Mouse (Mus musculus): ENCODE data around the gene Cyp24a1. TPM values are rescaled to one million over a fixed set of nuclear protein-coding genes. Genes with fewer than 3 reads are reported as not detected.
A peak's percentile ranks its signal among the peaks of the same experiment; 100 is the strongest.

Cyp24a1 gene
- total RNA-seq, 2 experiments from 2014 or later, result not detected

DNA sequence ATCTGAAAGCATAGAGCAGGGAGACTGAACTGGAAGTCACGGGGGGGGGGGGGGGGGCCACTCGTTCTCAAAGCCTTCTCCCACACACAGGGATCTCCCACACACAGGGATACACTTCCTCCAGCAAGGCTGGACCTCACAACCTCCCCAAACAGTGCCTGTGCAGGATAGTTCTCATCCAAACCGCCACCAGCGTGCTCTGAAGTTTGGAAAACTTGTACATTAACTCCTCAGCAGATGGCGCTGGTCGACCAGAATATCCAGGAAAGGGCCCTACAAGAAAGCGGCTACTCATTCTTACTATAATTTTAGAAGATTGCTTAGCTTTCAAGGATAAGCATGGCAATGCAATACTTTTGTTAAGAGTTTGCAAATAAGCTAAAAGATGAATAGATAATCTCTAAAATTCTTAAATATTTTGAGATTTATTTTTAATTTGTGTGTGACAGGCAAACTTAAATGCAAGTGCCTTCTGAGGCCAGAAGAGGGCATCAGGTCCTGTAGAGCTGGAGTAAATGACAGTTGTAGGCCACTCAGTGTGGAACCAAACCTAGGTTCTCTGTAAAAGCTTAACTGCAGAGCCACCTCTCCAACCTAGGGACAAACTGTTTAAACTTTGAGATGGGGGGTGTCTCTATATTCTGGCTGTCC is 23.5 kb upstream of the Cyp24a1 start:
- DNase-seq, result peak; percentile 39
- peak; percentile 66 for TF ChIP-seq CTCF (IDR thresholded peaks at IDR 0.05)
- intact Hi-C loops (cut with DNase I), result loop anchor here (2.0 kb wide), 1 partner anchor 78 kb away; no protein-coding TSS in a partner anchor
- Histone ChIP-seq H3K4me3 (no peak overlapping the region), H3K27ac (no peak overlapping the region)

DNA sequence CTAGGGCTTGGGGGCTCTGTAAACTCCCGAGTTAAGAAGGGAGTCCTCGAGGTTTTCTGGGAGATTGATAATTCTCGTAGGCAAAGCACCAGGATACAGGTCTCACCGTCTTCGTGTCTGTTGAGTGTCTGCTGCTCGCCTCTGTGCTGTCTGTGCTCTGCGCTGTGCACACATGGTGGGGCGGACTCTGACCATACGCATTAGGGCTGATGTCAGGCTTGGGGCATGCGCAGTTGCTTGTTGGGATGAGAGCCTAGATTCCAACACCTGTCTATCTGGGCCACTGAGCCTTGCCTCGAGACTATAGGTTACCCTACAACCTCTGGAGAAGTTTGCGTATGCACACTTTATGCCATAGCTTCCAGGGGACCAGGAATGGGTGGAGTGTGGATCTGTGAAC is 16.8 kb upstream of the Cyp24a1 start:
- TF ChIP-seq CTCF (IDR thresholded peaks at IDR 0.05), result no peak
- Histone ChIP-seq H3K4me3 (no peak overlapping the region), H3K27ac (no peak overlapping the region)
- DNase-seq, result no peak
- intact Hi-C loops (cut with DNase I), result no loop called here

DNA sequence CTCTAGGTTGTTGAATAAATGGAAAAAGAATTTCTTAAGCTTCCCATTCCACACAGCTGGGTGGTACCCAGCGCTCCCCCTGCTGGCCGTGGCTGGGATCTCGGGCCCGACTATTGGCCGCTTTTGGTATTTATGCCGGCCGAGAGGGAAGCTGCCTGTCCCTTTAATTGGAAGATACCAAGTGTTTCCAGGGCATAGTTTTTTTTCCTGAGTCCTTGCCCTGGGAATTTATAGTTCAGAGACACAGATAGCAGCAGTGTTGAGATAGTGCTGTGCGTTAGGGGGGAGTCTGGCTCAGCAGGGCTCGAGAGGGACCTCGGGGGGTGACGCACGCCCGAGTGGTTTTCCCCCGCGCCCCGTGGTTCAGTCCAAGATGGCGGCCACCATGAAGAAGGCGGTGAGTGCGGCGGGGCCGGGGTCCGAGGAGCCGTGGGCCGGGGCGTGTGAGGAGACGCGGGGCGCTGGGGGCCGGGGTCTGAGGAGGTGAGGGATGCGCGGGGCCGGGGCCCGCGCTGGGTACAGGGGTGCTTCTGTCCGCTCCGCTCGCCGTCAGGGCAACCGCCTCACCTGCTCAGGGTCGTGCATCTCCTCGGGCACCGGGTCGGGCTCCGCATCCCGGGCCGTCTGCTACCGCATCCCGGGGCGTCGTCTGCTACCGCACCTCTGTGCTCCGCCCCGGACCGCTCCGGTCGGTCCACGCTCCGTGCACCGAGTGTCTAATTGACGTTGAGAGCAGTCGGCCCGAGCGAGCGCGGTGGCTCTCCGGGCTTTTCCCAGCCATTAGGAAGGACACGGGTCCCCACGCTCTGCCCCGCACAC is 14.3 kb upstream of the Cyp24a1 start:
- peak overlapping the region; percentile 80 for H3K4me3 ChIP-seq
- intact Hi-C loops (cut with DNase I), result no loop called here
- peak; percentile 93 for DNase-seq
- peak overlapping the region; percentile 100 for H3K27ac ChIP-seq
- no peak; the same call in 1 of the 2 replicates for TF ChIP-seq CTCF (IDR thresholded peaks at IDR 0.05)

DNA sequence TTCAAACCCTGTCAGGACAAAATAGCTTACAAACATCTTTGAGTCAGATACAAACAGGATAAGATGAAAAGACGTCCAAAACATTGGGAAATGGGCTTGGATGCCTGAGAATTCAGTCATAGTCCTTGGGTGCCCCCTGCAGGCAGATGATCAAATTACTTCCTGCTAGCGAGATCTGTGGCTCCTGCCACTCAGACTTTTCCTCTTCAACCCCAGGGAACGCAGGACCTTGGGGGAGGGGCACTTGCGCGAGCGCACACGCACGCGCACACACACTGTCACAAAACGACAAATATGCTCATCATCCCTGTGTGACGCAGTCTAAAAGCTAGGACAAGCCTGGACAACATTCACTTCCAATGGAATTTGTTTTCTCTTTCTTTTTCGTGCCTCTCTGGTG is 11.9 kb upstream of the Cyp24a1 start:
- H3K4me3 ChIP-seq, result peak overlapping the region; percentile 70
- peak; percentile 90 for DNase-seq
- intact Hi-C loops (cut with DNase I), result loop anchor here (1.0 to 2.0 kb wide), 3 partner anchors 20 to 154 kb away; no protein-coding TSS in a partner anchor
- TF ChIP-seq CTCF (IDR thresholded peaks at IDR 0.05), result peak; percentile 89
- no peak overlapping the region for H3K27ac ChIP-seq

DNA sequence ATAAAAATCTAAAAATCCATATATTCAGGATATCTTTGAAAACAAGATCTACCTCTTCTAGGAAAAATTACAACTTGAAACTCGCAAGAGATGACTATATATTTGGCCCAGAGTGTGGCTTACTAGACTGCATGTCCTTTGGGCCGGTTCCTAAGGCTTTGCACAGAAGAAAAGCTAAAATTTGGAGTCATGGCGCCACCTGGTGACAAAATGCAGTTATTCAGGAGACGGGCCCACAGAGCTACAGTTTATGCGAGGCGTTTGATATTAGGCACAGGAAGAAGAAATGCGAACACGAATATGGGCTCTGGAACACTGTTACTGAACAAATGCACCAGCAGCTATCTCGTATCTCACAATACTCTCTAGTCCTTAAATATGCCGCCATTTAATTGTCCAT is 10.8 kb upstream of the Cyp24a1 start:
- peak; percentile 79 for DNase-seq
- TF ChIP-seq CTCF (IDR thresholded peaks at IDR 0.05), result peak; percentile 91
- intact Hi-C loops (cut with DNase I), result loop anchor here (1.0 to 2.0 kb wide), 3 partner anchors 19 to 153 kb away; no protein-coding TSS in a partner anchor
- no peak overlapping the region for H3K27ac ChIP-seq
- H3K4me3 ChIP-seq, result no peak overlapping the region

DNA sequence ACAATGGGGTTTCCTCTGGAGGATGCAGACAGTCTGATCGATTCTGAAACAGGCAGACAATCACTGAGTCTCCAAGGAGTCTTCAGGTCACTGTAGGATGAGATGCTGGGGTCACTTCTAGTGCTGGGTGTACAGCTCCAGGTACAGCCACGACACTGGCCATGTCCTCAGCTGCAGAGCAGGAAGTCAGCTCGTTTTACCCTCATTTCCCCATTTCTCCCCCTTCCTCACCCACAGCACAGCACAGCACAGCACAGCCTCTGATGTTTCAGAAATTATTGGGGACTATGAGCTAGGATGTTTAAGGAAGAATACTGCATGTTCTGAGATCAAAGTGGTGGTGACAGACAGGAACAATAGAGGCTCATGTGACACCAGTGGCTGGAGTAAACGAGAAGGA is 7.0 kb upstream of the Cyp24a1 start:
- H3K4me3 ChIP-seq, result no peak overlapping the region
- no peak for DNase-seq
- no peak overlapping the region for H3K27ac ChIP-seq
- intact Hi-C loops (cut with DNase I), result no loop called here
- no peak for TF ChIP-seq CTCF (IDR thresholded peaks at IDR 0.05)

DNA sequence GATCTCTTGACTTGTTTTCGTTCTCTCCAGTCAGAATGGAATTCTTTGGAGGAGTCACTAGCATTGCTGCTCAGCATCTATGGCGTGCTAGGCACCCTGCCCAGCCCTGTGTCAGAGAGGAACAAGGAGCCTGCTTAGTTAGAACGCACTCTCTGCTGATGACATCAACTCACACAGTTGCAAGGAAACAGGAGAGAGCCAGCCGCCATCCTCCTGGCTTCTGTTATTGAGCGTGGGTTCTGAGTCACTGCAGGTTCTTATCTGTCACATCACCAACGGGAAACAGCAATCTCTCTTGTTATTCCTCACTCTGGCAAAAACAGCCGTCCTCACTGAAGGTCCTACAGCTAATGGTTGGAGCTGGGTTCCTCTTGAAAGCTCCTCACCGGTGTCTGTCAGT is 6.4 kb upstream of the Cyp24a1 start:
- no peak overlapping the region for H3K4me3 ChIP-seq
- DNase-seq, result no peak
- TF ChIP-seq CTCF (IDR thresholded peaks at IDR 0.05), result no peak
- intact Hi-C loops (cut with DNase I), result no loop called here
- H3K27ac ChIP-seq, result no peak overlapping the region

DNA sequence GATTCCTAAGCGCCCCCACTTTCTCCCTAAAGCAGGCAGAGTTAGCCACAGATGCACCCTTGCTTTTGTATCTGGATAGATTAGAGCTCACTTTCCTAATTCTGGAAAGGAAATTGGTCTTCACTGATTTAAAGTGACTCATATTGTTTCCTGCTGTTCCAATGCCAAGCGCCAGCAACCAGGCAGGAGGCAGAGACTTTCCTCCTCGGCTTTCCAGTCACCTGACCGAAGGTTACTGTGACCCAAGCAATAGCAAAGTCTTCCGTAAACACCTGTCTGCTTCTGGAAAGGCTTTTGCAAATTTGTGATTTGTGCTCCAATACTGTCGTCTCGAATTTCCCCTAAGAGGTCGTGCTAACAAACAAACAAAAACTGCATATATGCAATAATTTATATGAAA is 1.1 kb upstream of the Cyp24a1 start:
- Histone ChIP-seq H3K27ac (no peak overlapping the region), H3K4me3 (no peak overlapping the region)
- no peak for DNase-seq
- intact Hi-C loops (cut with DNase I), result no loop called here
- no peak for TF ChIP-seq CTCF (IDR thresholded peaks at IDR 0.05)

DNA sequence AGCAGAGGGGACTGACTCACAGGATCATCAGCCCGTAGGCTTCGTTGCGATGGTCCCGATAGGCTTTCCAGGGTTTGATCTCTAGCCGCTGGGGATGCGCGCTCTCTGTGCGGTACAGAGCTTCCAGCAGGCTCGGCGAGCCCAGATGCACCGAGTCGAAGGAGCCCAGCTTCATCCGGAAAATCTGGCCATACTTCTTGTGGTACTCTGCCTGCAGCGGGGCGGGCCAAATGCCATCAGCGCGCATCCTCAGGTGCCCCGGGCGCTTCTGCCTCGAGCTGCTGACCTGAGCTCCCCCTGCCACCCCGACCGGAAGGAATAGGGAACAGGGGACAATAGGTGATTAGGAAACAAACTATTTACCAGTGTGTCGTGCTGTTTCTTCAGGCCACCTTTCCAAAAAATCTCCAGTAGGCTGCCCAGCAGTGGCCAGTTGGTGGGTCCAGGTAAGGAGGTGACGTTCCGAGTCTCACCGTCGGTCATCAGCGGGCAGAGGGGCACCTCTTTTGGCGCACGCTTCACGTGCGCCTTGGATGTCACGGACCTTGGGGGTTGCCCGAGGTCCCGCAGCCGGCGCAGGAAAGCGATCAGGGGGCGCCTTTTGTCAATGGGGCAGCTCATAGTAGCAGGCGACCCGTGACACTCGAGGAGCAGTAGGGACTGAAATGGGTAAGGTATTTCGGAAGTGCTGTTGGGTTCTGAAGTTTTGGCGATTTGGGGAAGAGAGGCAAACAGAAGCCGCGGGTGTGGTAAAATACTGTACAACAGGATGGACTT is 603 bp downstream of the Cyp24a1 start, which contains the start of gene Pfdn4:
Gene Pfdn4 (plus strand): TSS at position 275 of the 777 bp plus-strand sequence.
- intact Hi-C loops (cut with DNase I), result no loop called here

DNA sequence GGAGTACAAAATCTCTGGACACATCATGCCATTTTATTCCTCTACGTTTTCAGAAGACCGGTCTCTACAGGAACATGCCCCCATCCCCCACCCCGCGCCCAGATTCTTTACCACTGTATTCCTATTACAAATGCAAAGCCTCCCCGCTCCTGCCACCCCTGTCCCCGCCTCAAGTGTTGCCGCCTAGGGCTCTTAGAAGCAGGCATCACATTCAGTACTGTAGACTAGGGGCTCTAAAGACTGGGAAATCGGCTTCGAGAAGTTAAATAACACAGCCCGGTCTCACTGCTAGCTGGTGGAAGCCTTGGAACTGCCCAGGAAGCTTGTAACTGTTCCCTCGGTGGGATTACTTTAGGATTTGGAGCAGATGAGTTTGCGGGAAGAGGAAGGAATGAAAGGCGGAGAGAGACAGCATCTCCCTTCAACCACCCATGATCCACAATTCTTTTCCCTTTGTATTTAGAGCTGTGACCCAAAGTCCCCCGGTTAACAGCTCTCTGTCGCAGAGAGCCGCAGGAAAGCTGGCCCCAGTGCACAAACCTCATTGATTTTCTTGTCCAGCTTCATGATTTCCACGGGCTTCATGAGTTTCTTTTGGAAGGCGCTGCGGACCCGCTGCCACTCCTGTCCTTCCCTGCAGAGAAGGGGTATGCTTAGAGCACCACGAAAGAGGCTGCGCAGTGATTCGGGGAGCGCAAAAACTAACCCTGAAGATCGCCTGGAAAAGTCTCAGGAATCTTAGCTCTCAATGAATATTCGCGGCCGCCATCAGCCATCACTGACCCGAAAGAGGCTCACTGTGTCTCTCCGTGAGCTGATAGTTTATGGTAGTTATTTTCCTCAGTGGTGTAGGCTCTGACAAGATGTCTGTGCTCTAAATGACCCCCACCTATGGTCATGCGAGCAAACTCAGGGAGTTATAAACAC is 1.9 kb downstream of the Cyp24a1 start:
- no peak for DNase-seq
- TF ChIP-seq CTCF (IDR thresholded peaks at IDR 0.05), result no peak
- no peak overlapping the region for H3K4me3 ChIP-seq
- H3K27ac ChIP-seq, result no peak overlapping the region
- intact Hi-C loops (cut with DNase I), result no loop called here

More for the DNA sequence above, 603 bp downstream of the Cyp24a1 start, which contains the start of gene Pfdn4:
- TF ChIP-seq CTCF (IDR thresholded peaks at IDR 0.05), result no peak
- DNase-seq, result no peak
- Histone ChIP-seq H3K27ac (no peak within 1 kb of the TSS), H3K4me3 (peak within 1 kb of the TSS; percentile 38)

DNA sequence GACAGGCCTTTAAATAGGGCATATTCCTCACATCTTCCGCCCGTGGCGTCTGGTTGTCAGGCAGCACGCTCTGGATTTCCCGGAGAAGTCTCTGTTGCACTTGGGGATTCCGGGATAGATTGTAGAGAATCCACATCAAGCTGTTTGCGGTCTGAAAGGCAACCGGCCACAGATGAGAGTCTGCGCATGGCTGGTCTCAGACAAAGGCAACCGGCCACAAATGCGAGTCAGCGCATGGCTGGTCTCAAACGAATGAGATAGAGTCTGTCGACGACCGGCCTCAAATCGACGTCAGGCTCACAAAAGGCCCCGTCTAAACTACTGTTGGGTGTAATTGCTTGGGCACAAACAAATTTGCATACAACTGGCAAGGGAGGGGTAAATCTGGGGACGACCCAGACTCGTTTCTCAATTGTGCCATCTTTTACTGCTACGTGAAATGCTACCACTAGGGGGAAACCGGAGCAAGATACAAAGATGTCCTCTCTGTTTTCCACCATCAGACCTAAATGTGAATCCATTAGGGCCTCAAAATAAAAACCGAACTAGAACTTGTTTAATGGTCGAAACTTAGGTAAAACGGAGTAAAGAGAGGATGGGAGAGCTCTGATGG is 8.9 kb downstream of the Cyp24a1 start:
- Histone ChIP-seq H3K27ac (no peak overlapping the region), H3K4me3 (no peak overlapping the region)
- intact Hi-C loops (cut with DNase I), result loop anchor here (2.0 kb wide), 1 partner anchor 21 kb away; no protein-coding TSS in a partner anchor
- no peak for DNase-seq
- TF ChIP-seq CTCF (IDR thresholded peaks at IDR 0.05), result peak; percentile 60
